Mouse (Mus musculus): ENCODE results near the gene Tpra1. TPM values are rescaled to one million over a fixed set of nuclear protein-coding genes. Genes with fewer than 3 reads are reported as not detected.

The Tpra1 gene
- total RNA-seq, 4 experiments from 2014 or later, result 22.8 to 25.8 (median 24.8) TPM

DNA sequence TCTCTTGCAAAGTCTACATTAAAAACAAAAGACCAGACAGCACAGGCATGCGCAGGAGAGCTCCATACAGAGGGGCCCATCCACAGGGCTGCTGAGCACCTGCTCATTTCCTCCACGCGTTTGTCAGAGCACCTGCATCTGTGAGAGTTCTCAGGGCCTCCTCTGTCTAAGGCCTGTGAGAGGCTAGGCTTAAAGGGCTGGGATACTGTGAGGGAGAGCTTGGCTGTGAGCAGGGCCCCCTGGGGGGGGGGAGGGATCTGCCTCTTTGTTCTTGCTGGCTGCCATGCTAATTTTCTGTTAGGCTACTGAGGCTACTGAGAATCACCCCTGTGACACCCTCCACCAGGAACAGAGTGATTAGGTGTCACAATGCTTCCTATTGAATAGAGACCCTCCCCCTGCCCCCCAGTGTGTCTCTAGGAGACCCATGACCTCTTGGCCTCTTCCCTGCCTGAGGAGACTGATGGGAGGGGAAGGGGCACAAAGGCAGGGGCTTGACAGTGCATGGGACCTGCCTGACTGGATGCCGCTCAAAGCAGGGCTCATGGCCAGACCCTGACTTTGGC is 23.7 kb downstream of the Tpra1 start:
- DNase-seq (ENCODE audit: low spot score in 2 of 2), result no peak

GRCm38 (mm10) chr6:88926870-88927269 is 24.8 kb downstream of the Tpra1 start:
- no peak for DNase-seq (ENCODE audit: low spot score in 2 of 2)

- peak; percentile 52 to 59 for DNase-seq (ENCODE audit: low spot score in 2 of 2)
Measured at GRCm38 (mm10) chr6:88927595-88927994, 25.5 kb downstream of the Tpra1 start.

- DNase-seq (ENCODE audit: low spot score in 2 of 2), result no peak
Measured at GRCm38 (mm10) chr6:88928026-88928425, 26.0 kb downstream of the Tpra1 start.

GRCm38 (mm10) chr6:88928576-88928975 is 26.5 kb downstream of the Tpra1 start:
- DNase-seq (ENCODE audit: low spot score in 2 of 2), result no peak

DNA sequence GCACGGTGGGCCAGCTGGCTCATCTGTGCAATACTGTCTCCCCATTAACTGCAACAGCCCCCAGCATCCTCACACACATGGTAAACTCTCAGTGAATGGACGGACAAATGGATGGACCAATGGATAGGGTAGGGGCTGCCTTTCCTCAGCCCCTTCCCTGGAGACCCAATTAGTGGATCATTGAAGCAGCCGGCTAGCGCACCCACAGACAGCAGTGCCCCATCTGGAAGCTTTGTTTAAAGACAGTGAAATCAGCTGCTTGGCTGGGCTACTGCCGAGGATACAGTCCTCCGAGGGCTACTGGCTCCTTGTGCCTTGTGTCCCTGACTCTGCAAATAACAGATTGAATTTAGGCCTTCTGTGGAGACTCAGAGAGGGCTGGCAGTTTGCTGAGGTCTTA is 27.4 kb downstream of the Tpra1 start:
- no peak for DNase-seq (ENCODE audit: low spot score in 2 of 2)

- DNase-seq (ENCODE audit: low spot score in 2 of 2), result no peak
Measured at GRCm38 (mm10) chr6:88930049-88930448, 28.0 kb downstream of the Tpra1 start.

GRCm38 (mm10) chr6:88931449-88931848 is 29.4 kb downstream of the Tpra1 start:
- no peak for DNase-seq (ENCODE audit: low spot score in 2 of 2)

- no peak for DNase-seq (ENCODE audit: low spot score in 2 of 2)
Measured at GRCm38 (mm10) chr6:88934132-88934531, 32.1 kb downstream of the Tpra1 start.

GRCm38 (mm10) chr6:88934816-88935215 is 32.8 kb downstream of the Tpra1 start:
- DNase-seq (ENCODE audit: low spot score in 2 of 2), result no peak

DNA sequence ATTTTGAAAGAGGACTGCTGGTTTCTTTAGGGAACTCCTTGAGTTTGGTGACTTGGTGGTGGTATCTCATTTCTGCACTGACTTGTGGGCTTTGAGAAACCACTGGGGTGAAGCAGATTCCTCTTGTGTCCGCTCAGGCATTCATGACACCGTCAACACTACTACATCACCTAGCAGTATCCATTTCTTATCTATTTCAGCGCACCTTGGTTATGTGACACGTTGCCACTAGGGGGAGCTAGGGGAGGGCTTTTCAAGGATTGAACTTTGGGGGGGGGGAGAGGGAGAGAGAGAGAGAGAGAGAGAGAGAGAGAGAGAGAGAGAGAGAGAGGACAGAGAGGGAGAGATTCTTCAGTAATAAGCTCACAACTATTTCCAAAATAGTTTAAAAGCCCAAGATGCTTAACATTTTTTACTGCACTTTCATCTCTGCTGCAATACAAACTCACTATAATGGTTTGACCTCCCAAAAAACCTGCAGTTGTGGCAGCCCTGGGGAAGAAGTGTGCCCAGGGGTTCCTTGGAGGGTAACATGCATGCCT is 33.8 kb downstream of the Tpra1 start:
- no peak for DNase-seq (ENCODE audit: low spot score in 2 of 2)

DNA sequence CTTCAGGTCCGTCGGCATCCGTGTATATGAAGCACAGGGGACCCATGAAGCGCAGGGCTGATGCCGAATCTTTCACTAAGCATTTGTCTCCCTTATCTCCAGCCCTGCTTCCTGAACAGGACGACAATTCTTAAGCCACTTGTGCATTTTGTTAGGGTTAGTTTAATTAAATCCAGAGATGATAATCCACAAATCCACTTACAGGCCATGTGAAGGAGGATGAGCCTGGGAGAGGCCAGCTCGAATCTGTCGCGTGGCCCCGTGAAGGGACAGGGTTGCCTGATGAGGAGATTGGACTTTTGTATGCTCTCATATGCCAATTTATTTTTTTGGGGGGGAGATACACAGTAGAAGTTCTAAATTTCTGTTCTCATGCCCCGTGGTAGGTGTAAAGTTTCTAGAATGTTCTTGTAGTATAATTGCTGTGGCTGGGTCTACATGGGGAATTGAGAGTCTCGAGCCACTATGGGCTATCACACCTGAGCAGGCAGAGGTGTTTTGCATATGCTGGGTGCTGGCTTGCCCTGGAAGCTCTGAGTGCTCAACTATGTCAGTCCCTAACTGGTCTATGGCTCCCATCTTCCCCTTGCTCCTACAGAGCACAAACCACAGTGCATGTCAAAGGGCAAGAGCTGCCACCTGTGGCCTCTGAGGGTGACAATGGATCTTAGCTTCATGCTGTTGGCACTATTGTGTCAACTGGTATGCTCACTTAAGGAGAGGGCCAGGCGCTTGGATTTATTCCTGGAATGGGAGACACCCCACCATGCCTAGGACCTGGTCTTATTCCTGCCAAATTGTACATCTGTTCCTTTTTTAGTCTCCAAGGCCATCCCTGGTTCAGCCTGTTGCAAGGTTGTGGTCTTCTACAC is 34.5 kb downstream of the Tpra1 start:
- no peak for DNase-seq (ENCODE audit: low spot score in 2 of 2)

GRCm38 (mm10) chr6:88937214-88937549 is 35.1 kb downstream of the Tpra1 start:
- DNase-seq (ENCODE audit: low spot score in 2 of 2), result no peak

DNA sequence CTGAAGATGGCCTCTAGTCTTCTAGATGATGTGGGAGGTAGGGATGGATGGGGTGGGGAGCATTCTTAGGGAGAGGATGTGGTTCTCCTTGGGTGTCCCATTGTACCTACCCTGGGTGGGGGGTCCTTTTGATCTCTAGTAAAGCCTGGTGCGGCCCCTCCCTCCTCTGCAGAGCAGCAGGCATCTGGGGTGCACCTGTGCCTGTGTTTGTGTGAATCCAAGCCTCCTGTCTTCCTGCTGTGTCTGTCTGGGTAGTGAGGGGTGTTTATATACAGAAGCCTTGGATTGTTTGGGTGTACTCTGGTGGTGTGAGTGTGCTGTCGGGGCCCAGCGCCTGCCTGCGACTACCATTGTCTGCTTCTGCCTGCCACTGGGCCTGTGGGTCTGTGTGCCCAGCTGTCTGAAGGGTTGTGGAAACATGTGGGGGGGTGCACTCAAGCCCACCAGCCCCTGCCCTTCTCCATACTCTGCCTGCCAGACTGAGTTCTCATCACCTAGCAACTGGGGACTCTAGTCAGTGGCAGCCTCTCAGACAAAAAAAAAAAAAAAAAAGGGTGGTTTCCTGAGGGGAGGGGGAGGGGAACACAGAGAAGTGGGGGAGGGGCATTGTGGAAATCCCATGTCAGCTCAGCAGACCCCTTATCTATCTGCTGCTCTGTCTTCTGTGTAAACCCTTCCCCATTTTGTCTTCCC is 36.1 kb downstream of the Tpra1 start:
- no peak for DNase-seq (ENCODE audit: low spot score in 2 of 2)

DNA sequence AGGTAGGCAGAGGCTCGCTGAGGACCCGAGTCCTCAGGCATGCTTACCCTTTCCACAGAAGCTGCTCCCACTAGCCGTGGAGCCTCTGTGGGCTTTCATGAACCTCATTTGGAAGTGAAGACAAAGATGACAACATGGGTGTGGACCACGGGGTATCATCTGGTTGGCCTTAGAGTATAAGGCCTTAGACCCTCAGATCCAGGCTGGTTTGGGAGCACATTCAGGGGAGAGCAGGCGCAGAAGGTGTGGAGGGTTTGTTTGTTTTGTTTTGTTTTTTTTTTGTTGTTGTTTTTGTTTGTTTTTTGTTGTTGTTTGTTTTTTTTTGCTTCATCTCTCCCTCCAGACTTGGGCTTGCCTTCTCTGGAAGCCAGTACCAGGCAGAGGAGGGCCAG is 36.6 kb downstream of the Tpra1 start:
- no peak for DNase-seq (ENCODE audit: low spot score in 2 of 2)

GRCm38 (mm10) chr6:88939281-88940089 is 37.4 kb downstream of the Tpra1 start:
- DNase-seq (ENCODE audit: low spot score in 2 of 2), result peak; percentile 40 to 62

- no peak for DNase-seq (ENCODE audit: low spot score in 2 of 2)
Measured at GRCm38 (mm10) chr6:88940090-88940916, 38.3 kb downstream of the Tpra1 start.

GRCm38 (mm10) chr6:88941628-88942027 is 39.6 kb downstream of the Tpra1 start:
- DNase-seq (ENCODE audit: low spot score in 2 of 2), result peak; percentile 47 to 67

- DNase-seq (ENCODE audit: low spot score in 2 of 2), result no peak
Measured at GRCm38 (mm10) chr6:88942595-88942994, 40.5 kb downstream of the Tpra1 start.

DNA sequence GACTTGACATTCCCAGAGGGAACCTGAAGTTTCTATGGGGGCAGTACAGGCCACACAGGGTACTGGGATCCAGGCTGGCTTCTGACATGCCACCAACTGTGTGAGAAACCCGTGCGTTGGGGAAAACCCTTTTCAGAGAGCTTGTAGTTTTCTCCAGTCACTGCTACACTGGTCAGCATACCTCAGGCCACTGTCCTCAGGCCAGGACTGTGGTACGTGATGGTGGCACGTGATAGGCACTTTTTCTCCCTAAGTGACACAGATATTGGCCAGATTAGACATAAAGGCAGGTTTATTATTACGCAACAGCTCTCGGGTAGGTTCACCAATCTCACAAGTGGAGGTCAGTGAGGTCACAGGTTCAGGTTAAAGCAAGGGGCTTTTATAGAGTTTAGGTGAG is 41.6 kb downstream of the Tpra1 start:
- DNase-seq (ENCODE audit: low spot score in 2 of 2), result no peak
